Mouse (Mus musculus): Measurements from ENCODE around the gene Reep3. TPM values are rescaled to one million over a fixed set of nuclear protein-coding genes. Genes with fewer than 3 reads are reported as not detected.

The Reep3 gene
- total and polyA plus RNA-seq, 3 experiments, result 0.01 TPM; not detected in 2

- H3K27ac ChIP-seq (ENCODE audit: control insufficient read depth, low read depth, low read length), result no peak overlapping the region
- H3K27me3 ChIP-seq (ENCODE audit: control insufficient read depth in 1 of 2, insufficient read depth in 2 of 2, low read length in 2 of 2), result no peaks in the 10 kb centered on the region
- H3K9me3 ChIP-seq (replicated peaks; ENCODE audit: insufficient read depth, low read length), result no peaks in the 10 kb centered on the region
Measured at GRCm38 (mm10) chr10:67010521-67010920, 86.2 kb downstream of the Reep3 start.

GRCm38 (mm10) chr10:67004527-67005042 lies 92.2 kb downstream of the Reep3 start:
- Histone ChIP-seq H3K4me1 (ENCODE audit: control insufficient read depth in 1 of 2, insufficient read depth in 2 of 2, low read length in 2 of 2) (no peaks in the 10 kb centered on the region), H3K27ac (ENCODE audit: control insufficient read depth, low read depth, low read length) (no peak overlapping the region), H3K79me2 (ENCODE audit: control insufficient read depth, insufficient read depth, low read length, poor library complexity) (no peaks in the 10 kb centered on the region), H3K9ac (ENCODE audit: control insufficient read depth, low read depth, low read length, poor library complexity, severe bottlenecking) (no peak overlapping the region), H3K4me3 (ENCODE audit: control insufficient read depth in 1 of 2, insufficient read depth in 1 of 2, low read depth in 2 of 2, low read length in 2 of 2) (no peak overlapping the region), H3K9me3 (replicated peaks; ENCODE audit: insufficient read depth, low read length) (no peaks in the 10 kb centered on the region), H3K36me3 (ENCODE audit: control insufficient read depth in 1 of 2, insufficient read depth in 2 of 2, low read length in 2 of 2) (no peaks in the 10 kb centered on the region), H3K27me3 (ENCODE audit: control insufficient read depth in 1 of 2, insufficient read depth in 2 of 2, low read length in 2 of 2) (no peaks in the 10 kb centered on the region)
- TF ChIP-seq KAT2A (conservative IDR thresholded peaks at IDR 0.05; ENCODE audit: low read depth, low read length), result no peak
- TF ChIP-seq JUND (IDR thresholded peaks at IDR 0.05; ENCODE audit: low read depth, low read length), result no peak
- no peak for TF ChIP-seq ETS1 (IDR thresholded peaks at IDR 0.05; ENCODE audit: low read depth, low read length)
- no peak for TF ChIP-seq NELFE (IDR thresholded peaks at IDR 0.05; ENCODE audit: low read depth, low read length)
- no peak for TF ChIP-seq TAL1 (IDR thresholded peaks at IDR 0.05; ENCODE audit: low read length)
- TF ChIP-seq EP300 (IDR thresholded peaks at IDR 0.05; ENCODE audit: low read depth in 1 of 2, low read length in 2 of 2), result no peak
- TF ChIP-seq USF1 (IDR thresholded peaks at IDR 0.05; ENCODE audit: low read depth, low read length), result no peak
- DNase-seq (ENCODE audit: low read depth, low spot score), result no peak

More at GRCm38 (mm10) chr10:67010521-67010920, 86.2 kb downstream of the Reep3 start:
- H3K9ac ChIP-seq (ENCODE audit: control insufficient read depth, low read depth, low read length, poor library complexity, severe bottlenecking), result no peak overlapping the region
- no peaks in the 10 kb centered on the region for H3K36me3 ChIP-seq (ENCODE audit: control insufficient read depth in 1 of 2, insufficient read depth in 2 of 2, low read length in 2 of 2)
- DNase-seq (ENCODE audit: low read depth, low spot score), result no peak
- H3K4me3 ChIP-seq (ENCODE audit: control insufficient read depth in 1 of 2, insufficient read depth in 1 of 2, low read depth in 2 of 2, low read length in 2 of 2), result no peak overlapping the region
- H3K79me2 ChIP-seq (ENCODE audit: control insufficient read depth, insufficient read depth, low read length, poor library complexity), result no peaks in the 10 kb centered on the region
- no peak for TF ChIP-seq TAL1 (IDR thresholded peaks at IDR 0.05; ENCODE audit: low read length)
- TF ChIP-seq ZKSCAN1 (IDR thresholded peaks at IDR 0.05; ENCODE audit: low read depth, low read length), result no peak
- no peak for TF ChIP-seq MAZ (IDR thresholded peaks at IDR 0.05; ENCODE audit: low read depth, low read length)
- no peak for TF ChIP-seq RCOR1 (IDR thresholded peaks at IDR 0.05; ENCODE audit: low read depth, low read length)
- TF ChIP-seq USF2 (IDR thresholded peaks at IDR 0.05; ENCODE audit: borderline replicate concordance in 1 of 2, insufficient read depth in 1 of 2, low read depth in 1 of 2, low read length in 2 of 2), result no peak
- TF ChIP-seq ZNF384 (IDR thresholded peaks at IDR 0.05; ENCODE audit: low read depth, low read length), result no peak
- no peak for TF ChIP-seq RAD21 (IDR thresholded peaks at IDR 0.05; ENCODE audit: low read depth, low read length)
- no peak for TF ChIP-seq UBTF (IDR thresholded peaks at IDR 0.05; ENCODE audit: borderline replicate concordance, insufficient read depth, low read depth, low read length)
- no peak for TF ChIP-seq MAFK (IDR thresholded peaks at IDR 0.05; ENCODE audit: borderline replicate concordance, low read depth, low read length)
- TF ChIP-seq GATA1 (IDR thresholded peaks at IDR 0.05; ENCODE audit: low read depth, low read length), result no peak
- TF ChIP-seq POLR2AphosphoS5 (IDR thresholded peaks at IDR 0.05; ENCODE audit: borderline replicate concordance, low read depth, low read length), result no peak
- no peak for TF ChIP-seq ELF1 (IDR thresholded peaks at IDR 0.05; ENCODE audit: low read depth, low read length)
- no peak for TF ChIP-seq NRF1 (IDR thresholded peaks at IDR 0.05; ENCODE audit: insufficient read depth, low read depth, low read length, poor library complexity, severe bottlenecking)
- TF ChIP-seq EP300 (IDR thresholded peaks at IDR 0.05; ENCODE audit: low read depth in 1 of 2, low read length in 2 of 2), result no peak
- H3K4me1 ChIP-seq (ENCODE audit: control insufficient read depth in 1 of 2, insufficient read depth in 2 of 2, low read length in 2 of 2), result no peaks in the 10 kb centered on the region
